24 mouse cellular contexts compared by ENCODE assay signal in genomic region chr11:100855178-100855577, GRCm38 (mm10). TPM values are rescaled to one million over a fixed set of nuclear protein-coding genes. Genes with fewer than 3 reads are reported as not detected.
A peak's percentile ranks its signal among the peaks of the same experiment; 100 is the strongest.
DNase-seq lines count a peak whose midpoint lies in the region; ATAC-seq lines count a peak whose summit lies in the region.
"Had no signal": no experiment of that assay in that cellular context is flagged by ENCODE, and none has a peak within 500 bp of the region (broad histone marks: within the 10 kb centered on the region; RNA-seq: fewer than 3 reads in every experiment).

No protein-coding gene starts in this region.

- no peak overlapping the region for H3K4me3 ChIP-seq in kidney, embryonic 14.5 days (ENCODE audit: low read length)
- H3K4me3 ChIP-seq: embryonic facial prominence, embryonic 12.5 days; embryonic facial prominence, embryonic 15.5 days; forebrain, embryonic 12.5 days; forebrain, embryonic 15.5 days; heart, adult 2 months; heart, embryonic 10.5 days; heart, embryonic 13.5 days had no signal

- H3K4me1 ChIP-seq in kidney, embryonic 14.5 days (ENCODE audit: control insufficient read depth, insufficient read depth, low read length), result no peaks in the 10 kb centered on the region

- no peak overlapping the region for H3K4me2 ChIP-seq in kidney, embryonic 14.5 days (replicated peaks; ENCODE audit: low read depth, low read length)
- H3K4me2 ChIP-seq: embryonic facial prominence, embryonic 12.5 days; embryonic facial prominence, embryonic 15.5 days; forebrain, embryonic 12.5 days; forebrain, embryonic 15.5 days; heart, embryonic 13.5 days; hindbrain, embryonic 14.5 days had no signal

- H3K9me3 ChIP-seq in kidney, embryonic 14.5 days (ENCODE audit: control insufficient read depth, low read length), result no peaks in the 10 kb centered on the region
- H3K9me3 ChIP-seq: embryonic facial prominence, embryonic 12.5 days; embryonic facial prominence, embryonic 15.5 days; forebrain, embryonic 12.5 days; forebrain, embryonic 15.5 days; heart, embryonic 10.5 days; heart, embryonic 13.5 days had no signal

- DNase-seq in kidney, adult 18-20 months, result peak; percentile 60
- DNase-seq in kidney, postnatal 14 days, result no peak
- DNase-seq in kidney, adult 9 months, result peak; percentile 64
- DNase-seq in kidney, postnatal 36 days, result peak; percentile 64 to 72
- no peak for DNase-seq in urinary bladder, adult 18-20 months (ENCODE audit: low spot score in 2 of 2)
- DNase-seq: adrenal gland, adult 2 months; adrenal gland, postnatal 14 days; cerebellum, adult 11 months; cerebellum, adult 2 months; cerebellum, adult 9-11 months; gastrocnemius, postnatal 10 days; gastrocnemius, postnatal 36 days; heart, adult 2 months; heart, postnatal 14 days; heart, postnatal 4 days had no signal

- no peak overlapping the region for H3K9ac ChIP-seq in kidney, embryonic 14.5 days (ENCODE audit: low read depth, low read length)
- H3K9ac ChIP-seq: embryonic facial prominence, embryonic 12.5 days; embryonic facial prominence, embryonic 15.5 days; forebrain, embryonic 12.5 days; forebrain, embryonic 15.5 days; heart, embryonic 13.5 days; hindbrain, embryonic 14.5 days had no signal

- ATAC-seq in kidney, embryonic 14.5 days (ENCODE audit: low FRiP score, low TSS enrichment), result no peak
- ATAC-seq: CD4-positive, CD25-positive, alpha-beta regulatory T cell, adult 4 months; forebrain, embryonic 15.5 days had no signal

- no peak overlapping the region for H3K27ac ChIP-seq in kidney, embryonic 14.5 days (ENCODE audit: low read depth, low read length)
- H3K27ac ChIP-seq: embryonic facial prominence, embryonic 12.5 days; embryonic facial prominence, embryonic 15.5 days; forebrain, embryonic 12.5 days; forebrain, embryonic 15.5 days; heart, adult 2 months; heart, embryonic 10.5 days; heart, embryonic 13.5 days; hindbrain, embryonic 14.5 days had no signal

- 80% methylated on average over 4 of the region's 4 CpGs for WGBS in kidney, embryonic 14.5 days

- H3K36me3 ChIP-seq in kidney, embryonic 14.5 days (ENCODE audit: control insufficient read depth, insufficient read depth, low read length), result no peaks in the 10 kb centered on the region
- H3K36me3 ChIP-seq: embryonic facial prominence, embryonic 12.5 days; embryonic facial prominence, embryonic 15.5 days; forebrain, embryonic 12.5 days; forebrain, embryonic 15.5 days; heart, embryonic 10.5 days; heart, embryonic 13.5 days had no signal

- peaks cover 15% of the 10 kb centered on the region; the same call in 1 of the 2 replicates for H3K27me3 ChIP-seq in kidney, embryonic 14.5 days (ENCODE audit: control insufficient read depth, insufficient read depth, low read length)

RNA-seq across cellular contexts. Expression of gene Stat5a, which starts 4.0 kb away (rescaled TPM):
- polyA plus RNA-seq in kidney, embryonic 14.5 days (2014; fragmentation: Nextera tagmentation; extraction: Ambion mirVana), result 2.0 and 3.0 TPM in 2 replicates

RNA-seq across cellular contexts. Expression of gene Stat5b, which starts 4.7 kb away (rescaled TPM):
- polyA plus RNA-seq in kidney, embryonic 14.5 days (2014; fragmentation: Nextera tagmentation; extraction: Ambion mirVana), result 12.7 and 19.8 TPM in 2 replicates

Comparison
In these comparisons a context has a peak if more than half of its experiments do, and no peak if none do; other contexts are left out.
1. DNase-seq: peak in kidney, adult 18-20 months (single experiment), kidney, adult 9 months (single experiment) and kidney, postnatal 36 days (2 of 2); none in kidney, postnatal 14 days (single experiment) and urinary bladder, adult 18-20 months (0 of 2).